Mouse (Mus musculus) CH12F3 (cell line): ENCODE results near the gene Chchd4.
"Not testable (repeated sequence)": the region's sequence is repeated elsewhere in the genome, so short reads cannot be mapped to it uniquely, and the experiment has no call there.

Experiments
- in situ Hi-C: fragments of 300-500 bp; cut with MboI; formaldehyde crosslinking; loops from 2 replicates; pipeline ENCODE4 v1.14.3; 2020; ENCODE audit warnings: low sequenced_read_pairs

Chchd4 gene

DNA sequence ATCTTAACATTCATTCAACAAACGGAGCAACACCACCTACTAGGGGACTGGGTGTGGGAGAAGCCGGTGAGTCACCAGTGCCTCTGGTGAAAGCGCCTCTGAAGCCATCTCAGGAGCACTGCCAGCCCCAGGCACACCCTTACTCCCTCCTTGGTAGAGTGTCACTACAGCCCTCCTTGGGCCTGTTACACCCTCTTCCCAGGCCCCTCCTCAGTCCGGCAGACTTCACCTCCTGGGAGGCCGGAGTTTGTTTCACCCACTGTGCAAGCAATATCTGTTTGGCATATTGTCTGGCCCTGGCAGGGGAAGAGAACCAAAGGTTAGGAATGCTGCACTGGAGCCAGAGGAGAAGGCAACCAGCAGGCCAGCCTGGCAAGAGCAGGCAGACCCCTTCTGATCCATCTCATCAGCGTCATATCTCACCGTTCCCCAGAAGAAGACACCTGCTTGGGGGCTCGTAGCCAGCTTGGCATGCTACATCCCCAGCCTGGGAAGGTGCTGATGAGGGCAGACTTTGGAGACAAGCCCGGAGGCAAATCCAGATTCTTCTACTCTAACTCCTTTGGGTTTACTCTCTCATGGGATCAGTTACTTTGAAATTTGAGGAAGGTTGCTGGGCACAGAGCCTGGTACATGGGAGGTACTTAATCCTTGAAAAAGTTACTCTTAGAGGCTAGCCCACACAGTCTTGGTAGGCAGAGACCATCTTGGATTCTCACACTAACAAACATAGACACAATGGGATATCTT, 1.3 kb upstream of the Chchd4 start:
- in situ Hi-C loops: no loop called here

DNA sequence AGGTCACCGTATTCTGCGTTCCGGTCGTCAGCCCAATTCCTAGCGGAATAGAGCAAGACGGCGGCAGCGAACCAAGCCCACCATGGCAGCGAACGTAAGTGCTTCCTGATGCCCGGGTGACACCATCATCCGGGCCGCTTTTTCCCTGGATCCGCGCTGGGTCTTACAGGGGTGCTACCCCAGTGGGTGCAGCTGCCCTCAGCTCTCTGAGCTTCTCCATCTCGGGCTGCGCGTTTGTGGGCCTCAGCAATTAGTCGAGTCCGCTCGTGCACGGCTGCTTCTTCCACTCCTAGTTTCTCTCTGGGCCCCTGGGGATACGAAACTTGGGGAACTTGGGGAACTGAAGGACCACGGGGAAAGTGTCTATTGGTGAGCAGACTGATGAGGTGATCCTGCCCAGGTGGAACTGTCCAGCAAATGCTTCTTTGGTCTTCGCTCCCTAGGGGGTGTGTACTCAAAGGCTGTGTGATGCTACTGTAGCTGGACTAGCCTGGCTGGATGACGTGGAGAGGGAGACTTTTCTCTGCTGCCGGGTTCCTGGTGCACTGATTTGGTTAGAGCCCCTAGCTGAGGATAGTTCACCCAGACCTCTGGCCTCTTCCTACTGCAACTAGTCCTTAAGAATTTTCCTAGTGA, 577 bp upstream of the Chchd4 start:
- in situ Hi-C loops: no loop called here

DNA sequence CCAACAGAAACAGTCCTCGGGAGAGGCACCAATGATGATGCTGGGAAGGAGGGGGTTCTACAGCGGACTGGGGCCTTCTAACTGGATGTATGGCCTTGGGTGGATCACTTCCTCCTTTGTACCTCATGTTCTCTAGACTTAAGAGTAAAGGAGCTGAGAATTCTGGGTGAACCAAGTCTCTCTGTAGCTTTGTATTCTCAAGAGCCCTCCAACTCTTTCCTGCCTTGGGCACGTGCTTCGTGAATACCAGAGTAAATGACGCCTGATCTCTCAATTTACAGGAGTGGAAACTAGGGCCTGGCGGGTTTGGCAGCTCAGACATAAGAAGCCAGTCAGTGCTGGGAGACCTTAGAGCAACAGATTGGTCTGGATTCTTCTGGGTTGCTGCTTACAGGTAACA, 1.0 kb downstream of the Chchd4 start:
- in situ Hi-C loops: no loop called here

DNA sequence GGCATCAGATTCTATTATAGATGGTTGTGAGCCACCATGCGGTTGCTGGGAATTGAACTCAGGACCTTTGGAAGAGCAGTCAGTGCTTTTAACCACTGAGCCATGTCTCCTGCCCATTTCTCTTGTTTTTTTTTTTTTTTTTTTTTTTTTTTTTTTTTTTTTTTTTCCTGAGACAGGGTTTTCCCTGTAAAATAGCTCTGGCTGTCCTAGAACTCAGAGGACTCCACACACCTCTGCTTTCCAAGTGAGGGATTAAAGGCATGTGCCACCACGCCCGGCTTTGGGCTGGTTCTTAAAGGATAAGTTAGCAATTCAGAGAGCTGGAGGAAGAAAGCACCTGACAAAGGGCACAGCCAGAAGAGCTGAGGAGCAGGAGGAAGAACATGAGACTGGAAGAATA, 1.9 kb downstream of the Chchd4 start:
- in situ Hi-C loops: not testable (repeated sequence)

DNA sequence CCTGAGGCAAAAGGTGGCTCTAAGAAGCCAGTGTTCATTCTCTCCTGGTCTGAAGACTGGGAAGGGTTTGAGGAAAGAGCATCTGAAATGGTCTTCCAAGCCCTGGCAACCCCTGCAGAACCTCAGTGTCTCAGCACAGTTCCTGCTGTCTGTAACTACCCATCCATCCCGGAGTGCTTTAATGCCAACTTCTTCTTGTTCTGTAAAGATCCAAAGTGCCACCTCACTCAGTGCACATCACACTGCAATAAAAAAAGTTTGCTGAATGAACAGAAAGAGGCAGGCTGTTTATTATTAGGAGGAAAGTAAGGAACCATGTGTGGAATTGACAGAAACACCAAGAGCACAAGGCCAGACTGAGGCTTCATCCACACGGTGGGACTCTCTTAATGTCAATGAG, 2.6 kb downstream of the Chchd4 start:
- in situ Hi-C loops: no loop called here

DNA sequence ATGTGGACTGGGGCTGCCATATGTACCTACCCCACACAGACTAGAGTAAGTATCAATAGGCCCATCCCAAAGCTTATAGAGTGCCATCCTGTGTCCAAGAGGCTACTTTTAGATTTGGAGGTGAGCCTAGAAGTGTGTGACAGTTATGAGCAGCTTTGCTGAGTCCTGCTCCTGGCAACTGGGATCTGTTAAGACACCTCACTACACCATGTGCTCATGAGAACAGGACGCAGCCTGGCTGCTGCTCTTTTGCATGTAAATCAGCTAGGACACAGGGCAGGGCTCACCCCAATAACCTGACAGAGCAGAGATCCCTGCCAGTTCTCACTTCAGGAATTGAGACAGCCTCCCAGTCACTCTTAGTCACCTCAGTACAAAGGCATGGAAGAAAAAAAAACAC, 6.2 kb downstream of the Chchd4 start:
- in situ Hi-C loops: no loop called here

DNA sequence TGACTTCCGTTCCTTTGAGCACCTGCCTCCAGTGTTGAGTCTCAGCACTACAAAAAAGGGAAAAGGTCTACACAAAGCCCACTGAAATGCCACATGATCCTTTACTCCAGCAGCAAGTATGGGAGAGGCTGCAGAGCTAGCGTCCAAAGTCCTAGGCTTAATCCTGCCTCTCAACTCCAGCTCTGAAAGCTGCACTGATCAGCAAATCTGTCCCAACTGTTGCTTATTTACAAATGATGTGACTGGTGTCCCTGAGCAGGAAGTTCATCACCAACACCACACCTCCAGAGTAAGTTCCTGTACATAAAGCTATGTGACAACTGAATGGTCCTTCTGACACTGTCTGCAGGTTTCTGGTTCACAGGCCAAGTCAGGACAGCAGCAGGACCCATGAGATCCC, 7.6 kb downstream of the Chchd4 start:
- in situ Hi-C loops: no loop called here

DNA sequence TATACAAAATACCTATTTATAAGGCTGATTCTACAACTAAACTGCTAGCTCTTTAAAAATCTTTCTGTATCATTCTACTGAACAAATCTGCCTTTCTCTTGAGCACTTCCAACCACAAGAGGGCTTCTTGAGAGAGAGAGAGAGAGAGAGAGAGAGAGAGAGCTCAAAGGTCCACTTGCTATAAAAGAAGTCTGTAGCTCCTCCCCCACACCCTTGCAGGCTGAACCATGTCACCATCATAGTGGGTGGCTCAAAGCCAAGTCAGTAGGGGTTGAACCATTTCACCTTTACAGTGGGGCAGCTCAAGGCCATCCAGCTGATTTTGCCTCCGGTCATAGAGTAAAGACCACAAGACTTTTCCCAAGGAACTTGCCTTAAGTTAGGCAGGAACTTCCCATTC, 13.9 kb downstream of the Chchd4 start:
- in situ Hi-C loops: no loop called here

DNA sequence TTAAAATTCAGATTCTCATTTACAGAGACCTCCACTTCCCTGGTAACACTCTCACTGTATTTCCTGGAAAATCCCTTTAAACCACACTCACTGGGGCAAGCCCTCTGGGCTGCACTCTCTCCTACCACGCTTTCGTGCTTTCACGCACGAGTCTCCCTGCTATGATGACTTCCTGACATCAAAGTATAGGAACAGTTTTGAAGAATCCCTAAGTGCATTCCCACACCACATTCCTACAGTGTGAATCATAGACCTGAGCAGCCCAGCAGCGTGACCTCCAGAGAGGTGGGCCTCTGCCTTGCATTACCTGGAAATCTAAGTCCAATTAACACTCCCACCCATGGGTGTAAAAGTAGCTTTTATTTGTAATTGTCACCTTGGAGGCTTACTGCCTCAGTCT, 18.8 kb downstream of the Chchd4 start:
- in situ Hi-C loops: no loop called here

DNA sequence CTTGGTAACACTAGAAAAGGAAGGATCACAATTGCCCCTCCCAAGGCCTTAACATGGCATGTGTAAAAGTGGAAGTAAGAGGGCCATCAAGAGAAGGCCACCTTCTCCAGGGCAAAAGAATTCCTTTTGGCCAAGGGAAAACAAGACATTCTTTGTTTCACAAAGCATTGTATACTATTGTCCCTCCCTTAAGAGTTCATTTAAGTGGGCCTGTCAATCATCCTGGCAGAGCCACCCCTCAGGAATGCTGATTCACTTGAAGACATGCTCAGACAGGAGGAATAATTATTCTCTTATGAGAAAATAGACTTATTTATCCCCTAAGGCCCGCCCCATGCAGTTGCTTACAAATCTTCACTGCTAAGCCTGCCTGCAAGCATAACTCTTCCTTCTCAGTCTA, 21.3 kb downstream of the Chchd4 start:
- in situ Hi-C loops: no loop called here

DNA sequence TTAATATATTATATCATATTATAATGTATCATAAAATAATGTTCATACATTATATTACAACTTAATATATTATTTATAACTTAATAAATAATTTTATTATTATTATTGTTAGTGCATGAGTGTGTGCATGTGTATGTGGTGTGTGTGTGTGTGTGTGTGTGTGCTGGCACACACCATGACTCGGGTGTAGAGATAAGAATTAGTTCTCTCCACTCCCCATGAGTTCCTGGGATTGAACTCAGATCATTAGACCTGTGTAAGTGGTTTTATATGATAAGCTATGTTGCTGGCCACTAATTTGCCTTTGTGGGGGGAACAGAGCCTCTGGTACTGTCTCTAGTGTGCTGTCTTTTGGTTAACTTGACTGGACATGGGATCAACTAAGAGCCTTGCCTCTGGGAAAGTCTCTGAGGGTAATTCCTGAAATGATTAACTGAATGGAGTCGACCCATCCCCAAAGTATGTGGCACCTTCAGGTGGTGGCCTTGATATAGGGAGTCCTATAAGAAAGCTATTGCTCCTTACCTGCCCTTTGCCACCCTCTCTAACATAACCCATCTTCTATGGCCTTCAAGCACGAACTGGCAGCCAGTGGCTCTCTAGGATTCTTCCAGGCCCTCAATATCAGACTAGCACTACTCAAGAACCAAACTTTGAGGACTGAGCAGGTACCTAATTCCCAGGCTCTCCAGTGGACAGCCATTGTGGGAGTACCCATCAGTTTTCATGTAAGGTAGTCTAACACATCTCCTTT, 23.7 kb downstream of the Chchd4 start:
- in situ Hi-C loops: no loop called here

DNA sequence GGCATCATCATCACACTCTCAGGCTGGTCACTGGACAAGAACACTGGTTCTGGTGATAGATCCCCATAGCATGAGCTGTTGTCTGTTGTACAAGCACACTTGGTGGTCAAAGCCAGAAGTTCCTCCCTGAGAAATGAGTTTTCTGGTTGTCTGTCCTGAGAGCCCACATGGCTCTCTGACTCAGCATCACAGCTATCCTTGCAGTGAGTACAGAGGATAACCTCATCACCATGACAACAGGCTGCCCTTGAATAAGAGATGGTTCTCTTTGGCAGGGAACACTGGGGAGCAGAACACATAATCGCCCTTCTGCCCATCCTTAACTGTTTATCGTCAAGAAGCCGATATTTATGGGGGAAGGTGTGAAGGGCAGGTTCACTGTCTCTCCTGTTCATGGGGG, 28.0 kb downstream of the Chchd4 start:
- in situ Hi-C loops: no loop called here

DNA sequence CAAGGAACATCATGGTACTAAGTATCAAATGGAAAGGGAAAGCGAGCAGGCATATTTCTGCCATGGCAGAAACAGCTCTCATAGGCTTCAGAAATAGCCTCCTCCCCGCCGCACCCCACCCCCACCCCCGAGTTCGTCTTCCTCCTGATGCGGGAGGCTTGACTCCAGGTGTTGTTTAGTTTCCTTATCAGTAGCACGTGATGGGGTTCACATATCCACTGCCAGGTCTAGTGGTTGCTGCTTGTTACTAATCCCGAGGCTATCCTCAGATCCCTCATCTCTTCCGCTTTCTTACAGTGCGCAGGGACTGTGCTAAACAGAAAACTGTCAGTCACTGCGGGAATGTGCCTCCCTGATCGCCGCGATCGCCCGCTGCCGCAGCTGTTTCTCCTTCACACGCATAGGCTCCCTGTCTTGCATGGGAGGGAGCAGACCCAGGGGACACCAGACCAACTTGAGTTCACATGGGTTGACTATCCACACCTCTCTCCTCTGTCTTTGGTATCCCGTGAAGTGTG, 32.1 kb downstream of the Chchd4 start:
- in situ Hi-C loops: no loop called here

DNA sequence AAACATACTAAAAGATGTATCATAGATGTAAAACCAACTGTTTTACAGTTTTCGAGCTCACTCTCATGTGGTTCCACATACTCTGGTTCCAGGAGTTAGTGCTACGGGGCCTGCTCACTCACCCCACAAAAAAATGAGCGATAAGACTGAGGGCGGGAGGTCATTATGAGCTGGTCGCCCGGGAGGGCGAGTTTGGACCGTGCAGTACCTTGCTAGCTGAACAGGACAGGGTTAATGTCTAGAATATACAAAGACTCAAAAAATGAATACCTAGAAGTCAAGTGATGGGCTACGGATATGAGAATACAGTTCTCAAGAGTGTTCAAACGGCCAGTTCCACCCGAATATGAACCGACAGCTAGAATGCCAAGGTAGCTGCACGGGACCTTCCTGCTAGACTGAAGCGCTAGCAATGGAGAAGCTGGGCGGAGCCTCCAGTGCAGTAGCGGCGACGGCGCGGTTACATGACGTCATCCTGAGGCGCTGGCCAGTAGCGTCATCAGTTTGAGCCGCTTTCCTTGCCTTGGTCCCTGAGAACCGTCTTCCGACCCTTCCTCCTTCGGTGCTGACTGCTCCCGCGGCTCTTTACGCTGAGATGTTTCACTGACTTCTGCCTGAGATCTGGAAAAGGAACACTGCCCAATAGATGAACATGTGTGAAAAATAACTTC, 32.7 kb downstream of the Chchd4 start:
- in situ Hi-C loops: no loop called here

DNA sequence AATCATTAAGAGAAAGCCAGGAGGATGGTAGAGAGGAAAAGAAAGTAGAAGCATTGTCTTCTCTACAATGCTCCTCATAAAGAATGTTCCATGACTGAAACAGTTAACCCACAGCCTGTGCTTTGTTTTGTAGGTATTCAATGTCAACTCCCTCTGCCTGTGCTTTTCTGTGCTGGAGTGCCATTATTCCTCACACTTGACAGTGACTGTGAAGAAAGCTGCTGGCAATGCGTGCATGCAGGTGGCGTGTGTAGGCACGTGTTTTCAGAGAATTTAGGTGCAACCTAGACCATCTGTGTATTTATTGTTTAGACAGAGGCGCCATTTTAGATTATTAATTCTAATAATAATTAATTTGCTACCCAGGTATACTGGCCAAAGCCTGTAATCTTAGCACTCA, 49.2 kb downstream of the Chchd4 start:
- in situ Hi-C loops: no loop called here

DNA sequence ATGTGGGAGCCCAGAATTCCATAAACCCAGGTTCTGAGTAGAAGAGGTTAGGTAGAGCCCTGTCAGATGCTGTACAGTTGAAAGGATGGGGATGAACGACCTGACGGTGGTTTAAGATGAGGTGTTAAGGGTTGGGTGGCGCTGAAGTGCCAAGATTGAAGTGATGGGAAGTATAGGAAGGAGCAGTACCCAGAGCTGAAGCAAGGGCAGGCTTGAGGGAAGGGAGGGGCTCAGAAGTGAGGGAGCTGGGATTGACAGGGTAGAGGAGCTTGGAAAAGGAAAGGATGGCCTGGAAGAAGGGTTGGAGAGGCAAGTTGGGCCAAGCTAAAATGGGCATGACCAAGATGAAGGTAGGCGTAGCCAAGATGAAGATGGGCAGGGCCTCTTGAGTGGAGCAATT, 51.7 kb downstream of the Chchd4 start:
- in situ Hi-C loops: no loop called here

DNA sequence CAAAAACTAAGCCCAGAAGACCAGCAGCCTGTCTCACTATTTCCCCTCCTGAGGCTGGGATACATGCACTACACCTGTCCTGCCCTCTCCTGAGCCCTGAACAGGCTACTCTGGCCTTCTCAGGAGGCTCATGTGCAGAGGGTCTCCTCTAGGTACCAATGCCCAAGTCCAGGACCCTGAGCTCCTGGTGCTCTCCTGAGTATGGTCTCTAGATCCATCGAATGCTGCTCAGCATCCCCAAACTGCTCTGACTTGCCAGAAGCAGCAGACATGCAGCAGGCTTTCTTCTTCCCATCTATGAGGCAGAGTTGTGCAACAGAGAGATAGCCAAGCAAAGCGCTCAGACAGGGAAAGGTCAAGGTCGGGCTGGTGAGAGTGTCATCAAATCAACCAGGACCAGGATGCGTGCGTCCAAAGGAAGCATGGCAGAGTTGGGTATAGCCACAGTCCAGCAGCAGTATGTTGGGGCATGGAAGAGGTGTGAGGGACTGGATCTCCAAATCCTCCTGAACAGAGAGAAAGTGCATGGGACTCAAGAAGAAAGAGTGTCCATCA, 56.0 kb downstream of the Chchd4 start:
- in situ Hi-C loops: loop anchor here (5.0 kb wide), 1 partner anchor 130 kb away; no protein-coding TSS in a partner anchor

DNA sequence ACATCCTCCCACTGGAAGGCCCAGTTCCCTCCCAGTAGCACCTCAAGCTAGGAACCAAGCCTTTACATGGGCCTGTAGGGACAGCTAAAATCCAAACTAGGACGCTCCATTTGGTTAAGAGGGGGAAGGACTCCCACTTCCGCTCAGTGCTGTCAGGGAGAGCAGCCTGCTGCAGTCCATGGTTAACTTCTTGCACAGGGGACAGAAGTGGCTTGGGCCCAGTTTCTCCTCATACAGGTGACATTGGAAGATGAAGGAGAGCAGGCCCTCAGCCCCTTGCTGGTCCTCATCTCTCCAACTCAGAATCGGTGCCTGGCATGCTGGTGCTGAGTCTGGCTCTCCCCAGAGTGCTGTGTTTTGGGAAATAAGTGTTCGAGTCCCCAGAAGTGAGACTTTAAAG, 57.2 kb downstream of the Chchd4 start:
- in situ Hi-C loops: loop anchor here (5.0 kb wide), 1 partner anchor 129 kb away; no protein-coding TSS in a partner anchor

DNA sequence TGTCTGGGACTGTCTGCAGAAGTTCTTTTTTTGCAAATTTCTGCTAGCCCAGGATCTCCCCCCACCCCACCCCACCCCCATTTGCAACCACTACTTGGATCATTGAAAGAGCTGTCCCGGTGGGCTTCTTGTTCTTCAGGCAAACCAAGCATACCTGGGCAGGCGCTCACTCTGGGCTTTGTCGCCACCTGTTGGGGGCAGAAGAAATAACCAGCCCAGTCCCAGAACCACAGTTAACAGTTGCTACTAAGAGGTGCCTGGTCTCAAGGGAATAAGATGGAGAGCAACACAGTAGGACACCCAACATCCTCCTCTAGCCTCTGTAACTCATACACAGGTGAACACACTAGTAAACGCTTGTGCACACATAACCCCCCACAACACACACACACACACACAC, 58.5 kb downstream of the Chchd4 start:
- in situ Hi-C loops: loop anchor here (5.0 kb wide), 1 partner anchor 128 kb away; no protein-coding TSS in a partner anchor
